Mouse (Mus musculus) urinary bladder, postnatal 14 days (tissue): ENCODE results near the gene Olfr548-ps1.
"Not testable (repeated sequence)": the region's sequence is repeated elsewhere in the genome, so short reads cannot be mapped to it uniquely, and the experiment has no call there.

ENCODE experiments used
- DNase-seq: peaks from one replicate; pipeline ENCODE4 v3.0.0; 2021; ENCODE audit warnings: low spot score

The Olfr548-ps1 gene

DNA sequence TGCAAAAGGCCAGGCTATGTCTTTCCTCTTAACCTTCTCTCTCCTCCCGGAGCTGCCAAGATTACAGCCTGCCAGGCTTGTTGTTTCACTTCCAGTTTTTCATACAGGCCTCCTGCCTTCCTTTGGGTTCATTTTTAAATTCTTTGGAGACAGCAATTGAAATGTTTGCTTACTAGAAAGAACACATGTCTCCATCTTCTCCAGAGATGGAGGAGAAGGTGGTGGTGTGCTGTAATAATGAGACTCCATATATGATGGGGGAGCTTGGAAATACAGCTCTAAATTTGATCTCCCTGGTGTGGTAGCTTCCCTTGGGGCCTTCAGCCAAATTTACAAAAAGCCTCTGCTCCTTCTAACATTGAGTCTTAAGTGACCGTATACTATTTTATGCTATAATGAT lies at the start of gene Olfr548-ps1:
Gene Olfr548-ps1 (plus strand): TSS at position 301 of the 400 bp plus-strand sequence.
- no peak for DNase-seq

GRCm38 (mm10) chr7:102494416-102494815 lies 46.3 kb upstream of the Olfr548-ps1 start:
- not testable (repeated sequence) for DNase-seq

- no peak for DNase-seq
These were observed 41.2 kb upstream of the Olfr548-ps1 start, which contains the start of gene Olfr545 for GRCm38 (mm10) chr7:102499473-102499872. TSS of gene Olfr545 (minus strand) at chr7:102499573.

GRCm38 (mm10) chr7:102501986-102502385 lies 38.7 kb upstream of the Olfr548-ps1 start:
- no peak for DNase-seq

DNA sequence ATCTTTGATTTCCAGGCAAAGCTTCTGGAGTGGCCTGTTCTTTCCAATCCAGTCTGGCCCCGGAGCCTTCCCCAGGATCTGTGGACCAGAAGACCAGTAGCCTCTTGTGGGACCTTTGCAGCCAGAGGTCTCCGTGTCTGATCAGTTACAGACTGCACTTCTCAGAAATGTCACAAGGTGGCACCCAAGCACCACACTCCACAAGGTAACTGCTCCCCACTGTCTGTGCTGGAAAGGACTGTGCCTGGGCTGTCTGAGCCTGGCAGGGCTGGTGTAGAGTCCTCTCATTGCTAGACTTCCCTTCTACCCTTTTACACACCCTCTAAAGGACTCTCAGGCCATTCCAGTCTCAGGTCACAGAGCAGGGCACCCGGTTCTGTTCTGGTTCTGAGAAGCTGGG lies 33.8 kb upstream of the Olfr548-ps1 start:
- DNase-seq: peak; percentile 72

DNA sequence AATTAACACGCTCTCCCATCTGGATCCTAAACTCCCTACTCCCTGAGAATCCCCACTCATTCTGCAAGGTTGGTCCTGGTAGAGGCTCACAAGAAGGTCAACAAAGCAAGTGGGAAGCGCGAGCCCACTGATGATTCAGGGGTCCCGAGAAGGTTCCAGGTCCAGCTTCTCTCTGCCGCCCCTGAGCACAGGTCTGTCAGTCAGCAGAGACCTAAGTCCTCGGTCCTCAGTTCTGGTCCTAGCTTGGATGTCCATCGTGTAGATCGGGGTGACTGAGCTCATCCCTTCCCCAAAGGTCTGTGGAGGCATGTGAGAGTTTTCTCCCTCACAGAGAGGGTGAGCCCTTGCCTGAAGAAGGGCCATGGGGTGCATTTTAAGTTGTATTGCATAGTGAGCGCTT lies 32.6 kb upstream of the Olfr548-ps1 start:
- DNase-seq: no peak

DNA sequence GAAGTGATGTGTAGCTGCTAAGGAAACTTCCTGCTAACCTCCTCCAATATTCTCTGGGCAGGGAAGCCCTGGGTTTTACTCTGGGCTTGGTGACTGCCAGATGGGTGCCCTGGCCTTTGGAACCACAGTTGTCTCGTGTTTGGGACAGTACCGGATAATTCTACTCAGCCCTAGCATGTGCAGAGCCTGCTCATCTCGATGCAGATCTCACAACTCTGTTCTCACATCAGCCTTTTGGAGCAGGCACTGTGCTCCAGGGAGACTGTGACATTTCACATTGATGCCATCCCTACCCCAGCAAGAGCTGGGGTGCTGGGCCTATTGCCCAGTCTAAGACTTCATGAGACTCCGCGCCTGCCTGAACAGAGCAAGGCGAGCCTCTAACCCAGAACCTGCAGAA lies 32.0 kb upstream of the Olfr548-ps1 start:
- DNase-seq: no peak

GRCm38 (mm10) chr7:102509726-102510125 lies 31.0 kb upstream of the Olfr548-ps1 start:
- no peak for DNase-seq

- no peak for DNase-seq
These were observed 28.8 kb upstream of the Olfr548-ps1 start for GRCm38 (mm10) chr7:102511927-102512326.

DNA sequence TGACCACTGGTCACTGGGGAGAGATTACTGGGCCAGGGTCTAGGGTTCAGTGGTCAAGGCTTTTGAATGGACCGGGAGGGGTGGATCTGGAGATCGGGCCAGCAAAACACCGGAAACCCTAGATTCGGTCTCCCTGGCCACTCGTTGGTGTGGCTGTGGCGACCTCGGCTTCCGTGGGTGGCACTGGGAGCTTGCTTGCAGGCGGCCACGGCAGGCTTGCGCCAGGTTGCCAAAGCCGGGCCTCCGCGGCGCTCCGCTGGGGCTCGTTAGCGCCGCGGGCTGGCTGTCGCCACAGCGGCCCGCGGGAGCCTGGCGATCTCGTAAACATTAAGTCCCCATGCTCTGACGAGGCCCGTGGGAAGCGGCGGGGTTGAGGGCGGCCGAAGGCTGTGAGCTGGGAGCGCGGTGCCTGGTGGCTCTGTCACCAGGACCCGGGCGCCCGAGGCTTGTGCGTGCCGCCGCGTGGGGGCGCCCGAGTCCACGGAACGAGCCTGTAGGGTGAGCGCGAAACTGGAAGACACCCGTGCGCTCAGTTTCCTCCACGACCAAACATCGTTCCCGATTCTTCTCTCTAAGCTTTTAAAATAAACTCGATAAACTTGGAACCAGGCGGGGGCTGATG lies 27.8 kb upstream of the Olfr548-ps1 start:
- peak; percentile 89 for DNase-seq

DNA sequence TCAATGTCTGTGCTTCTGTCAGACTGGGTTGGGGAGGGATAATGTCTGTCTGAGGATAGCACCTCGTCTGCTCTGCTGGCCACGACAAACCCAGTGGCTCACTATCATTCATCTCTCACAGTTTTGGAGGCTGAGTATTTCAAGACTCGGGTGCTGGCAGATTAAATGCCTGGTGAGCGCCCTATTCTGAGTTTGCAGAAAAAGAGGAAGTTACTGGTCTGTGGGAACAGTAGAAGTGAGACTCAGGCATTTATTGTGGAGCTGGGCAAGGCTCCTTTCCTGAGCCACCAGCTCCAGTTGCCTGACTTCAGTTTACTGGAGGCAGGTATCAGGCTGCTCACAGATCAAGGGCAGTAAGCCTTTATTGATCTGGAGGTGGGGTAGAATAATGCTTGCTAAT lies 26.6 kb upstream of the Olfr548-ps1 start:
- no peak for DNase-seq

- peak; percentile 26 for DNase-seq
These were observed 24.2 kb upstream of the Olfr548-ps1 start for GRCm38 (mm10) chr7:102516261-102517050.

DNA sequence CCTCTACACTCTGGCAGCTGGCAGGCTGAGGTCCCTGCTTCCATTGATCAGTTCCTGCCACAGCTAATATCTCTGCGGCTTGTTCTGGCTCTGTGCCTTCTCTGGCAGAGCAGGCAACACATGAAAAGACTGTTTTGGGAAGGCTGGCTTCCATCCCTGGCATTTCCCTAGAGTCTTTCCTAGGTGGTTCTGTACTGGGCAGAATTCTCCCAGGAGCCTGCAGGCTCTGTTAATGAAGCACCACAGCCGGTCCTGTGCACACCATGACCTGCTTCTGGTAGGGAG lies 23.7 kb upstream of the Olfr548-ps1 start:
- no peak for DNase-seq

DNA sequence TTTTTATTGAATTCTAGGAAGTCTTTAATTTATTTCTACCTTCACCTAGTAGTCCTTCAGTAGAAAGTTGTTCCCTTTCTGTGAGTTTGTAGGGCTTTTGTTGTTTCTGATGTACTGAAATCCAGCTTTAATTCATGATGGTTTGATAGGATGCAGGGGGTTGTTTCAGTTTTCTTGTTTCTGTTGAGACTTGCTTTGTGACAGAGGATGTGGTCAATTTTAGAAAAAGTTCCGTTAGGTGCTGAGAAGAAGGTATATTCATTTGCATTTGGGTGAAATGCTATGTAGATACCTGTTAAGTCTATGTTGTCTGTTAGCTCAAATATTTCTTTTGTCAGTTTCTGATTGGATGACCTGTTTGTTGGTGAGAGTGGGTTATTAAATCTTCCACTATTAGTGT lies 11.6 kb upstream of the Olfr548-ps1 start:
- DNase-seq: no peak

GRCm38 (mm10) chr7:102534449-102534848 lies 6.2 kb upstream of the Olfr548-ps1 start, which contains the start of gene Olfr547:
TSS of gene Olfr547 (plus strand) at chr7:102534749.
- no peak for DNase-seq

GRCm38 (mm10) chr7:102541251-102541650 lies 555 bp downstream of the Olfr548-ps1 start:
- no peak for DNase-seq

DNA sequence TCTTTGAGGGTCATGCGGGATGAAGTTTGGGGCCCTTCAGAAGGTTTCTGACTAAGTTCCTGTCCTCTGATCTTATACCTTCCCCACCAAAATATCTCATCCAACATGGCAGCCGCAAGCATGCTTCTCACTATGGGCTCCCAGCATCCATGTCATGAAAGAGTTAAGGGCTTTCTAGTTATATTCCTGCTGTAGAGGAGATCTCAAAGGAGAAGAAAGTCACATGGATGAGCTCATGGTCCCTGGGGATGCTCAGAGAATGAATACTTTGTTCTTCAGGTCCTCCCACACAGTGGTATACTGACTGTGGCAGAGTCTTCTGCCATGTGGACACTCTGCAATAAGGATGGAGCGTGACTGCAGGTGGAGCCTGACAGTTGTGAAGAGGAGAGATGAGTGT lies 8.9 kb downstream of the Olfr548-ps1 start, which contains the start of gene Olfr549:
Gene Olfr549 (plus strand): TSS at position 301 of the 400 bp plus-strand sequence.
- DNase-seq: no peak

DNA sequence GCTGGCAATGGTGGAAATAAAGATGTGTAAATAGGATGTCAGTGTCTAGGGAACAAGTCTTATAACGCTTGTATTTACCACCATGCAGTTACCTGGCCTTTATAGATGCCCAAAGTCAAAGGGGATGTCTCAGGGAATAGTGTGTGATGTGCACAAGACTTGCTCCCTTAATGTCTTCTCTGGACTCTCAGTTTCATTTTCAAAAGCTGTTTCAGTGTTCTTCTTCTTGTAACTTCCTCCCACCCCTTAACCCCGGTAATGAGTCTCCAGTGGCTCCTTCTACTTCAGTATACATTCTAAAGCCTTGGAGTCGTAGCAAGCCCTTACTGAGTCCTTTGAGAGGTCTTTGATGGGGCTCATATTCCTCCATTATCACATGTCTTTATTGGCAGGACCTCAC lies 12.6 kb downstream of the Olfr548-ps1 start:
- DNase-seq: no peak

- peak; percentile 89 for DNase-seq
These were observed 24.6 kb downstream of the Olfr548-ps1 start, which contains the start of gene Trim21 for GRCm38 (mm10) chr7:102564999-102565997. TSS of gene Trim21 (minus strand) at chr7:102565486.

DNA sequence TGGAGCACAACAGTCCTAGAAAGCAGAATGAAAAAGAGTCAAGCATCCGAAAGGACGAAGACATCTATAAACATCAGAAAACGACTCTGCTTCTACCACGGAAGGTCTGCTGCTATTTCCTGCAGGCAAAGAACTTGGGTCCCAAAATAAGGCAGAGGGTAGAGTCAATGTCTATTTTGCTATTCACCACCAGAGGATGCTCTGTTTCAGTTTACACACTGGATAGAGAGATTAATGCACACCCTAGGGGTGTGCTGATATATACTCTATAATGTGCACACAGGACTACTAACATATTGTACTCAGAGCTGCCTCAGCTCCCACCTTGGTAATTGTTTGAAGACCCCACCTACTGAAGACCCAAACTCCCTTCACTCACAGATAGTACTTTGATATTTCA lies 25.5 kb downstream of the Olfr548-ps1 start:
- DNase-seq: no peak

- DNase-seq: no peak
These were observed 30.4 kb downstream of the Olfr548-ps1 start, which contains the start of gene Olfr550 for GRCm38 (mm10) chr7:102571142-102571541. TSS of gene Olfr550 (plus strand) at chr7:102571442.
